Mouse (Mus musculus): ENCODE measurements at regions not wholly inside any gene's neighbourhood (a gene's known extent, or its start where the extent isn't known, plus 50 kb on each side); places are given as distances from the start of the nearest gene placed in this dataset.

DNA sequence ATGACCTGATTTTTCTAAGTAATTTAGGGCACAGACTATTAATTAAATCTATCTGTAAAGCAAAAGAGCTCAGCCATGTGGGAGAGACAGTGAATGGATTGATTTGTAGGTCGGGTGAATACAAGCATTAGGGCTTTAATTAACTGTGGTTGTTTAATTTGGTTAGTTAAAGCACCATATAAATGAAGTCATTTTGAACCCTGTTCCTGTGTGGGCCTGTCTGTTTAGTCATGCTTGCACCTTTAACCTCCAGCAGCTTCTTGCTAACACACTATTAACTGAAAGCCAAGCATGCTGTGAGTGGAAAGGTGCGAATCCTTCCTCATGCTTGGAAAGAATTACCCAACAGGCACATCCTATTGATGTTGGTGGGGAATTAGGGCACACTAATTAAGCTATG is 425.3 kb downstream of the Bckdhb start:
- TF ChIP-seq CTCF (IDR thresholded peaks at IDR 0.05; ENCODE audit: low read depth) (no peak), EP300 (optimal IDR thresholded peaks at IDR 0.05) (no peak)

Data from stomach, postnatal 0 days (tissue).